Mouse (Mus musculus): ENCODE data around the gene Cdk14.

Cdk14 gene

GRCm38 (mm10) chr5:4834819-4835480, 585.2 kb downstream of the Cdk14 start:
- no peak for DNase-seq

- no peak for DNase-seq
Observed at GRCm38 (mm10) chr5:4833940-4834339, 586.2 kb downstream of the Cdk14 start.

DNA sequence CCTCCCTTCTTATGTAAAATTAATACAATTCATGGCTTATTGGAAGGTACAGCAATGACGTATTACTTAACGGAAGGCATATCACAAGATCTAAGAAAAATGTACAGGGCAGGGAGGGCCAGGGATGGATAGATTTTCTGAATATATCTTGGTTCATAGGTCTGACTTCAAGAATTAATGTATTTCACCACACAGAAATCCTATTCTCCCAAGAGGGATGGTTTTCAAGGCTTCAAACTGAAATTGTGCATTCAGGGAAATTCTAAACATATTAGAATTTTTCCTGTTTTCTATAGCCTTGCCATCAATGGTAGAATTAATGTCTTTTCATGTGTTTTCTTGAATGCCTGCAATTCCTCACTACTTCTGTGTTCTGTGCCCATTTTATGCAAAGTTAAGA, 593.2 kb downstream of the Cdk14 start:
- DNase-seq = no peak

- no peak for DNase-seq
Observed at GRCm38 (mm10) chr5:4825951-4826350, 594.2 kb downstream of the Cdk14 start.

DNA sequence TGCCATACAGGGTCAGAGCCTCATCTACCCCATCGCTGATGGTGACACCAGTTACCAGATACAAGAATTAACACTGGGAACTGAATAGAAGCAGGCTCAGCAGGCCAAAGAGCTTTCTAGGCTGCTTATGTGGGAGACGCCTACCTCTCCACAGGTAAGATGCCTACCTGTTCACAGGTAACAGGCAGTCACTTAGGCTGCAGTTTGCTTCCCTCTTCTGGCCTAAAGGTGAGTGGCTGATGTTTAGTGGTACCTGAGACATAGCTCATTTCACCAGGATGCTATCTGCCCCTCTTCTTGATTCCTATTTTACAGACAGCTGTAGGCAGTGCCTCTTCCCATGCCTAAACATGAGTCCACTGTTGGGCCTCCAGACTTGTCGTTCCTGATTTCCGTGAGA, 595.0 kb downstream of the Cdk14 start:
- no peak for DNase-seq

DNA sequence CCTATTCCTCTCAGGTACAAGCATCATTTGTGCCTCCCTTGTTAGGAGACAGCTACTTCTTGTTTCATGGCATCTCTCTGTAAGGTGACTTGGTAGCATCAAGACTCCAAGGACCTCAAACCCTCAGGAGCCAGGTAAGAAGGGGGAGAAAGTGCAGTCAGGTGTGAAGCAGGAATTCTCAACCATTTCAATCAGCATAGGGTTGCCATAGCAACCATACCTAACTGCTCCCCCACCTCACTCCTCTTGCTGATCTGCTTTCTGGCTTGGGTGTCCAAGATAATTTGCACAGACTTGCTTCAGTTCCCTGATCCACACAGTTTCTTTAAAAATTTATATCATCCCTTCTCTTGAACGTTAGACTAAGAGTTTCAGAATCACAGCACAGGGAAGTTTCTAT, 595.9 kb downstream of the Cdk14 start:
- no peak for DNase-seq

DNA sequence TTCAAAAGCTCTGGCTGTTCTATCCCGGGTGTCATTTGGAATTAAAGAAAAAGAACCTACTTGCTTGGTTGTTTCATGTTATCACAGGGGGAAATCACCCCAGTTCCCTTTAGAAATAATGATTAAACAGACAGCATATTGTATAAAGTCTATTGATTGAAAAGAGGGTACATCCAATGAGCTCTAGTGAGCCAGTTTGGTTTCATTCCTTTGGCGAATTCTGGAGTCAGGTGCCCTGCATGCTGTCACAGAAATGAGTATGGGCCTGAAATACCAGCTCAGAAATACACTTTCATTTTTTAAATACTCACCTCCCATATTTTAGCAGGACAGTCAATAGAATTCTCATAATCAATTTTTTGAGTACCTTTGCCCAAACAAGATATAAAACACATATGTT, 598.1 kb downstream of the Cdk14 start:
- DNase-seq = no peak

GRCm38 (mm10) chr5:4821368-4821771, 598.7 kb downstream of the Cdk14 start:
- DNase-seq = no peak

DNA sequence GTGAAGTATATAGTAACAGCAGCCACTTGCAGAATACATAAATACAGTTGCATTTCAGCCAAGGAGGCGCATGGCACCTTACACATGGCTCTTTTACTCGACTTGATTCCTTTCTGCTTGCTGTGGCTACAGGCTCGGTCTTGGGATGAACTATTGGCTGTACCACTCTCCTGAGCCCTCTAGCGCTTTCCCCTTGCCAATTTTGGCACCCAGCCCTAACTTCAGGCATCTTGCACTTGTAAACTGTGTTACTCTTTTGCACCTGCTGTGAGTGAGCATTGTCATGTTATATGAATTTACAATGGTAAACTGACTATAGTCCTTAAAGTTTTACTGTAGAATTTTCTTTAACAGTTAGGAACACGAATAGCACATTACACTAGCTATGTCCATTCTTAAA, 603.1 kb downstream of the Cdk14 start:
- DNase-seq = no peak

- no peak for DNase-seq
Observed at GRCm38 (mm10) chr5:4814465-4815204, 605.5 kb downstream of the Cdk14 start.

DNA sequence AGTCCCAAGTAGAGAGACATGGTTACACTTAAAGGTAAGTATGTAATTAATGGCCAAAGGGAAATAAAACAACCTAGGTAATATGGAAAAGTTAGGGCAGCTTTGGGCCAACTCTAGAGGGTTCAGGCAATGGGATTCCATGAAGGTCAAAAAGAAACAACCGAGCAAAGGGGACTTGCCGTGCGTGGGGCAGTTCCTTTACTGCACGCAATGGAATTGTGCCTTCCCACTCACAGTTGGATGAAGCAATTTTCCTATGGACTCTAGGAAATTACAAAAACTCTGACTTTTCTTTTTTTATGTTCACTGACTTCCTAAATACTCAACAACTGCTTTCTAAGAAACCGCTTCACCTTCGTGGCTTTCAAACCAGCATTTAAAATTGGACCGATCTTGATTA, 606.8 kb downstream of the Cdk14 start:
- no peak for DNase-seq

DNA sequence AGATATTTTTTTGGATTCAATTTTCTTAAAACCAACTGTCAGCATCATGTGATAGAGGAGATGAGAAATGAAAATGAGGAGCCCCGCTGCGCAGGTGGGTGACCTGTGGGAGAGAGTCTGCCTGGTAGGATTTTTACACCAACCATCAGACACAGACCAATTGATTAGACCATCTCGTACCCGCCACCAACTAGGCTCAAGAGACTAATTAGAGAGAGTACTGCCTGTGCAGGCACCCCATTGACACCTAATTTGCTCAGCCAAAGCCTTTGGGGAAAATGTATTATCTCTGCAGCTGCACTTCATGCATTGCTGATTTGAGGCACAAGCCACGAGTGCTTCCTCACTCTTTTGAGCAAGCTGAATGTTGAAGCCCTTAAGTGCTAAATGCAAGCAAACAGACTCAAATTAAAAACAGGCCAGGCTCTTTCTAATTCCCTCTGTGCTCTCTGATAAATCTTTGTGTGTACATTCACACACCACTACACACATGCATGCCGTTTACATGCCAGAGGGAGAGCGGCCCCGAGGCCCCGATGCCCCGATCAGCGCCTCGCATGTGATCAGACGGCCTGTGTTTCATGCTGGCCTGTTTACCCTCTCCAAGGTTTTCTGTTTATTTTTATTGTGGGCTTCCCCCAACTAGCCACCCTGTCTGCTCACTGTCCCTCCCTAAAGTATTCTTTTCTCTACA, 607.9 kb downstream of the Cdk14 start:
- no peak for DNase-seq

GRCm38 (mm10) chr5:4805228-4805627, 614.9 kb downstream of the Cdk14 start:
- no peak for DNase-seq

DNA sequence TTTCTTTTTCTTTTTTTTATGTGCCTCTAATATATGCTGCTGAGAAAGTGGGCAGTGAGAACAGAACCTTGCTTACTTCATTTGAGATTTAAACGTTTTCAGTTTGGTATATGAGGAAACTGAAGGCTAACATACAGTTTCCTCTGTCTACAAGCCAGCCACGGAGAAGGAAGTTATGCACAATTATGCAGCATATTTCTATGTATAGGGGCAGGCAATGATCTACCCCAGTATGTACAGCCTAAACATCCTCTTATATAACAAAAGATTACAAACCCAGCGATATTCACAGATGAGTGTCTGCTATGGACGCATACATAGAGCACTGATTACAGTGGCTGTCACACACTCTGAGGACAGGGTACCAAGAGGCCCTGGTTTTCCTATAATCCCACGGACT, 616.4 kb downstream of the Cdk14 start:
- DNase-seq = no peak

DNA sequence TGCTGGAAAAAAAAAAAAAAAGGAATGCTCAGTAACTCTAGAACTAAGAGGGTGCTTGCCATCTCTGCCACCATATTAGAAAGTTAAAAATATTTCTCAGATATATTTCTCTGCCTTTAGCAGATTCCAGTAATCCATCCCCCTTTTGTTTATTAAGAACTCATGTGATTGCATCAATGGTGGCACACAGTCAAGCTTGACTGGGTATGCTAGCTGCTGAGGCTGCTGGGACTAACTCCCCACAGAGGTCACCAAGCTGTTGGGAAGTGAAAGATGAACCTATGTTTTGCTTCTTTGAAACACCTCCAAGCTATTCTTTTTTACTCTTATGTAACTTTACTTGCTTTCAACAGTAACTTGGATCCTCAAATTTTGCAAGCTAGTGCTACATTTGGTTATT, 618.1 kb downstream of the Cdk14 start:
- no peak for DNase-seq

- no peak for DNase-seq
Observed at GRCm38 (mm10) chr5:4801096-4801850, 618.8 kb downstream of the Cdk14 start.

GRCm38 (mm10) chr5:4791219-4791618, 628.9 kb downstream of the Cdk14 start:
- no peak for DNase-seq

DNA sequence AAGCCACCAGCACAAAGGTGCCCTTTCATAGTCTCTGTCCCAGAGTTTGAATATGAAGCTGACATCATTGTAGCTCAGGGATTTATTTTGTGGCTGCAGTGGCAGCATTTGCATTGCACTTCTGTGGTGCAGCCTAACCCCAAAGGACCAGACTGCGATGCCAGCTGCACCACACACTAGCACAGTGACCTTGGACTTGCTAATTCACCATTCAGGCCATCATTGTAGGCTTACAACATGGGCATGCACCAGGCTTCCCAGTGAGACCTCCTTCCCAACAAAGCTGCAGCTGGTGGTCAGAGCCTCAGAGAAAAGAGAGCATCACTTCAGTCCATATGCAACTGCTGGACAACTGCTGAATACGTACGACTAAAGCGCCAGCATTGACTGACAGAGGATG, 629.8 kb downstream of the Cdk14 start:
- DNase-seq = no peak

DNA sequence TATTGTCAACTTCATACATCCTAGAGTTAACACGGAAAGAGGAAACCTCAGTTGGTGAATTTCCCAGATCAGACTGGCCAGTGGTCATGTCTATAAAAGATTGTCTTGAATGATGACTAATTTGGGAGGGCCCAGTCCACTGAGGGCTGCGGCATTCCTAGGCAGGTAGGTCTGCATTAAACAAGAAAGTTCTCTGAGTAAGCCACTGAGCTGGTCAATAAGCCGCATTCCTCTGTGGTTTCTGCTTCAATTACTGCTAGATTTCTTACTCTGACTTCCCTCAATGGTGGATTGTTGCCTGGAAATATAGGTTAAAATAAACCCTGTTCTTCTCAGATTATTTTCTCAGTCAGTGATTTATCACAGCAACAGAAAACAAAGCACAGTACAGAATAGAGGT, 631.6 kb downstream of the Cdk14 start:
- no peak for DNase-seq

DNA sequence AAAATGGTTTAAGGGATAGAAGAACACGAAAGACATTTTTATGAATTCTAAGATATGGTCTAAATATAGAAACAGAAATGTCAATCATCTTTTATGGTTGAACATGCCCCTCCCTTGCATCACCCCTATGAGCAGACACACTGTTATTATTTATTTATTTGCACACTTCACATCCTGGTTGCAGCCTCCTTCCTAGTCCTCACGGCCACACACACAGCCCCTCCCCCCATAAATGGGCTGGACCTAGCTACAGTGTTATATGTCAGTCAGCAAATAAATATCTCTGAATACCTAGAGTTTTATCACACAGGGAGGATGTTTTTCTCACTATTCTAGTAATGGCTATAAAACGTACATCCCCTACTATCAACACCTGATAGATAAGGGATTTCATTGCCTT, 633.3 kb downstream of the Cdk14 start:
- DNase-seq = no peak

DNA sequence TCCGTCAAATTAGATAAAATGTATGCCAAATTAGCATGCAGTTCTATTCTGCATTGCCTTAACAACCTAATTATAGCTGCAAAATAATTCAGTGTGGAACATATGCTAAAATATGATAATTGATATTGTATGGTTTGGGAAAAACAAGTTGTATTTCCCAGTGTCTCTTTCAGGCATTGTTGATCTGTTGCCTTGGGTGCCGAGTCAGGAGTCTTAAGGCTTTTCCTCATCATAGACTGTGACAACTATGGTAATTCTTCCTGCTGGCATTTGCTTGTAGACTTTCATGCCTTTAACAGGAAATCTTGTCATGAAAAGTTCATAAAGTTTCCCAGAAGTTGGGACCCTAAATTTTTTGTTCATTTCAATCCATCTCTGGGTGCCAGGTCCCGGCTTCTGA, 641.8 kb downstream of the Cdk14 start:
- DNase-seq = no peak

- DNase-seq = no peak
Observed at GRCm38 (mm10) chr5:4776495-4776894, 643.6 kb downstream of the Cdk14 start.

DNA sequence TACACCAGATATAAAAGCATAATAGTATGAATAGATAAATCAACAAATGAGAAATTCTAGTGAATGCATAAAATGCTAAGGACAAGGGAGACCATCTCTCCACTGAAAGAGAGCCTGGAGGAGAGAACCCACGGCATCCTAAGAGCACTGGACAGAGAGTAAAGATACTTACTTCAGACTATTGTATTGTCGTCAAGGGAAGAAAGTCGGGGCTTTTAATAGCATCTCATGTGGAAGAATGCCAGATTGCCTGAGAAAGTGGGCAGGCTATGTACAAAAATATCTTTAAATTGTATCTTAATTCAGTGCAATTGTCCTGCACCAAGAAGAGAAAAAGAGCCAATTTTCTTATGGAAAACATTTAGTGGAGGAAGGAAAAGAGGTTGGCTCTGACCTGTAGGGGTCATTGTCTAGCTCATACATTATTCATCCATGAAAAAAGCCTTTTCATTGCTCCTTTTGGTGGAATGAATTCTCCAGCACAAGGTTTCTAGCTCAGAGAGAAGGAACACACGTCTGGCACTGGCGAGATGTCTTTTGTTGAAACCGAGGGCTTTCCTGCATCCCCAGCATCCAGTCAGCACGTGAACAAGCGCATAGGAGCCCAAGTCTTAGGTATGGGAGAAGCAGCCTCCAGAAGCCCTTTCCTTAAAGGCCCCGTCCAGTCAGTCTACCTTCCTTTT, 646.9 kb downstream of the Cdk14 start:
- no peak for DNase-seq
